Mouse (Mus musculus) forebrain, embryonic 16.5 days (tissue): ENCODE results near the gene Tmem259. TPM values are rescaled to one million over a fixed set of nuclear protein-coding genes. Genes with fewer than 3 reads are reported as not detected.

Experiments used
- ATAC-seq: fragments of 200-750 bp; cut with Nextera tagmentation; 2 replicates; pipeline ENCODE4 v1.8.0; 2017; ENCODE audit warnings: mild to moderate bottlenecking, moderate library complexity
- H3K27ac ChIP-seq: fragments of 300-500 bp; sonication (generic); 2 replicates; pipeline ENCODE4 v1.5.1; 2014; ENCODE audit warnings: low read length, control low read depth
- H3K27me3 ChIP-seq: fragments of 300-500 bp; sonication (generic); replicated peaks from 2 replicates; pipeline ENCODE4 v1.6.1; 2014; ENCODE audit warnings: low read length; ENCODE audit not compliant: control insufficient read depth, insufficient read depth
- H3K36me3 ChIP-seq: fragments of 300-500 bp; sonication (generic); 2 replicates; pipeline ENCODE4 v1.6.1; 2014; ENCODE audit not compliant: control insufficient read depth, insufficient read depth
- H3K4me1 ChIP-seq: fragments of 300-500 bp; sonication (generic); replicated peaks from 2 replicates; pipeline ENCODE4 v1.6.1; 2014; ENCODE audit warnings: low read length; ENCODE audit not compliant: control insufficient read depth, insufficient read depth
- H3K4me2 ChIP-seq: fragments of 300-500 bp; sonication (generic); 2 replicates; pipeline ENCODE4 v1.6.1; 2014; ENCODE audit warnings: mild to moderate bottlenecking, low read length, control low read depth
- H3K4me3 ChIP-seq: fragments of 300-500 bp; sonication (generic); replicated peaks from 2 replicates; pipeline ENCODE4 v1.5.1; 2014; ENCODE audit warnings: mild to moderate bottlenecking, low read length, control low read depth
- H3K9ac ChIP-seq: fragments of 300-500 bp; sonication (generic); replicated peaks from 2 replicates; pipeline ENCODE4 v1.6.1; 2014; ENCODE audit warnings: low read depth, low read length, control low read depth
- H3K9me3 ChIP-seq: fragments of 300-500 bp; sonication (generic); 2 replicates; pipeline ENCODE4 v1.6.1; 2016; ENCODE audit warnings: low read length; ENCODE audit not compliant: control insufficient read depth
- WGBS: fragments of 180-500 bp; shearing (Covaris S2); extraction: QIAGEN DNeasy Blood & Tissue Kit; methylation state at CpG from one replicate; pipeline ENCODE4 v1.1.7; 2014; 5-methylcytosine and 5-hydroxymethylcytosine counted together
- polyA plus RNA-seq: library from polyadenylated mRNA; unstranded; fragments of >200 nt; fragmentation: Nextera tagmentation; extraction: Ambion mirVana; gene quantifications from 2 replicates; pipeline ENCODE4 v1.2.1, GENCODE M21; 2015

Gene Tmem259
- polyA plus RNA-seq, 1 experiment from 2014 or later, result 12.8 TPM

DNA sequence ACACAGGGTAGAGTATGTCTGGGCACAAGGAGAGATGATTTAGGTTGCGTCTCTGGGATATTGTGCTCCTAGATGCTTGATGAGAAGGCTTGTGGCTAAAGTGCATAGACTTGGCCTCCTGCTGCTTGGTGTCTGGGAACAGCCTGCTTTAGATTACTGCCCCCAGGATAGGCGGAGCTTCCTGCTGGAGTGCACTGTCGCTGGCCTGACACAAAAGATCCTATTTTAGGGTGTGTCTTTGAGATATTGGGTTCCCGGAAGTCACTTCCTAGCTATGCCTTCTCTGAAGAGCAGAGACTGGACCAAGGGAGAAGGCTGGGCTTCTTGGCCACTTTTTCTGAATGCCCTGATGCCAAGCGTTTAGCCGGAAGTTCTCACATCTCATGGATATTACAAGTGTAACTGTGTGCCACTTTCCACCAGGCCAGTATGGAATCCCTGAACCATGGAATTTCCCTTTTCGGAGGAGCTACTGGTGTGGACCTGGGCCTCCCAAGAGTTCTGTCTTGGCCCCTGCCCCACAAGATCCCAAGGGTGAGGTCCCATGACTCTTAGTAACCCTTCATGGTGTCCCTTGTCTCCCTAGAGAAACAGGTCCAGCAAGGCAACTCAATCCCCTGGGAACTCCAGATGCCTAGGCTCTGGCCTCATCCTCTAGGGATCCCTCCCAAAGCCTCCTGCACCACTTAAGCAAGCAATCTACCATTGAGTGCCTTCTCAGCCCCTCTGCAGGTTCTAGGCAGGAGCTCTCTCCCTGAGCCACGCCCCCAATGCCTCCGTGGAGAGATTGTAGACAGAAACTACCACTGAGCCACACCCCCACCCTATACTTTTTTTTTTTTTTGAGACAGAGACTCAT, 19.5 kb upstream of the Tmem259 start:
- no peak overlapping the region for H3K9ac ChIP-seq
- no peaks in the 10 kb centered on the region for H3K4me1 ChIP-seq
- H3K36me3 ChIP-seq, result no peaks in the 10 kb centered on the region
- no peak overlapping the region for H3K4me2 ChIP-seq
- 62% methylated on average over 9 of the region's 9 CpGs for WGBS
- no peak overlapping the region for H3K27ac ChIP-seq
- H3K27me3 ChIP-seq, result peaks cover 11% of the 10 kb centered on the region; the same call in 1 of the 2 replicates
- H3K4me3 ChIP-seq, result no peak overlapping the region
- H3K9me3 ChIP-seq, result no peaks in the 10 kb centered on the region
- no peak for ATAC-seq

DNA sequence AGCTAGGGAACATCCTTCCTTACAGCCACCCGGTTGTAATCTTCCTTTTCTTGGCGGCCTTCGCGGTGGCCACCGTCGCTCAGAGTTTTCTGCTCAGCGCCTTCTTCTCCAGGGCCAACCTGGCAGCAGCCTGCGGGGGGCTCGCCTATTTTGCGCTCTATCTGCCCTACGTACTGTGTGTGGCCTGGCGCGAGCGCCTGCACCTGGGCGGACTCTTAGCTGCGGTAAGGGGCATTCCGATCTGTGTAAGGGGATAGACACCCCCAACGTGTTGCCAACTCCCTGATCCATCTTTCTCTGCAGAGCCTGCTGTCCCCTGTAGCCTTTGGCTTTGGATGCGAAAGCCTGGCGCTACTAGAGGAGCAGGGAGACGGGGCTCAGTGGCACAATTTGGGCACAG, 18.7 kb upstream of the Tmem259 start:
- H3K27ac ChIP-seq, result no peak overlapping the region
- peaks cover 5% of the 10 kb centered on the region for H3K4me1 ChIP-seq
- no peaks in the 10 kb centered on the region for H3K9me3 ChIP-seq
- peaks cover 11% of the 10 kb centered on the region; the same call in 1 of the 2 replicates for H3K27me3 ChIP-seq
- no peak overlapping the region for H3K4me2 ChIP-seq
- H3K36me3 ChIP-seq, result no peaks in the 10 kb centered on the region
- no peak overlapping the region for H3K9ac ChIP-seq
- no peak for ATAC-seq
- 21% methylated on average over 21 of the region's 21 CpGs for WGBS
- no peak overlapping the region for H3K4me3 ChIP-seq

DNA sequence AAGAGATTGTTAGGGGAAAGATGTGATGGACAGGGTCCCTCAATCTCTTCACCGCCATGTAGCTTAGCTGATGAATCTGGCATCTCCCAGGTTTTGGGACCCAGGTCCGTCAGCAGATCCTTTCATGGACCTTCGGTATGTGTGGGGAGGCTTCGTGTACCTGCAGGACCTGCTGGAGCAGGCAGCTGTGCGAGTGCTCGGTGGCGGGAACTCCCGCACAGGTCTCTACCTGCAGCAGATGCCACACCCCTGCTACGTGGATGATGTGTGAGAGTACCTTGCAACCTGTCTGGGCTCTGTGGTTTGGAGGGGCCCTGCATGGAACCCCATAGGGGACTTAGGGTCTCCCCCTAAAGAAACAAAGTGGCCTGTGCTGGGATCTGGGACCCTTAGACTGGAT, 17.8 kb upstream of the Tmem259 start:
- Histone ChIP-seq H3K4me1 (peaks cover 14% of the 10 kb centered on the region), H3K9me3 (no peaks in the 10 kb centered on the region), H3K4me2 (no peak overlapping the region), H3K9ac (no peak overlapping the region), H3K27me3 (peaks cover 11% of the 10 kb centered on the region; the same call in 1 of the 2 replicates), H3K4me3 (no peak overlapping the region), H3K36me3 (no peaks in the 10 kb centered on the region), H3K27ac (no peak overlapping the region)
- 83% methylated on average over 9 of the region's 9 CpGs for WGBS
- ATAC-seq, result no peak

DNA sequence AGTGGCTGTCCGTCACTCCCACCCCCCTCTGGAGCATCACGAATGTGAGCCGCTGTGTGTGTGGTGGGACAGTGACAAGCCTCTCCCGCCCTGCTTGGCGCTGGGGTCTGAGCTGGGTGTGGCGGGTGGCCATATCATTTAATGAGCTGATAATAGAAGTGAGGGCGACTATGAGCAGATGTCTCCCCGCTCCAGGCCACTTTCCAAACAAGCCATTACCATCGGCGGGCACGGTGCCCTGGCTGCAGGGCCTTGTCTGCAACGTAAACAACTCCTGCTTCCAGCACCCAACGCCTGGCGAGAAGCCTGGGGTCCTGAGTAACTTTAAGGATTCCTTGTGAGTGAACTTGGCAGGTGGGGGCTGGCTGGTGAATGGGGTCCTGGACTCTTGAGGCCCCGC, 13.7 kb upstream of the Tmem259 start:
- 2% methylated on average over 15 of the region's 15 CpGs for WGBS
- no peaks in the 10 kb centered on the region for H3K36me3 ChIP-seq
- H3K4me3 ChIP-seq, result peak overlapping the region; percentile 59
- peak overlapping the region; percentile 79 for H3K4me2 ChIP-seq
- H3K27ac ChIP-seq, result peak overlapping the region; percentile 35; the same call in 1 of the 2 replicates
- no peaks in the 10 kb centered on the region for H3K9me3 ChIP-seq
- H3K27me3 ChIP-seq, result peaks cover 3% of the 10 kb centered on the region; the same call in 1 of the 2 replicates
- ATAC-seq, result peak; percentile 16; the same call in 1 of the 2 replicates
- H3K9ac ChIP-seq, result peak overlapping the region; percentile 51
- H3K4me1 ChIP-seq, result peaks cover 20% of the 10 kb centered on the region

DNA sequence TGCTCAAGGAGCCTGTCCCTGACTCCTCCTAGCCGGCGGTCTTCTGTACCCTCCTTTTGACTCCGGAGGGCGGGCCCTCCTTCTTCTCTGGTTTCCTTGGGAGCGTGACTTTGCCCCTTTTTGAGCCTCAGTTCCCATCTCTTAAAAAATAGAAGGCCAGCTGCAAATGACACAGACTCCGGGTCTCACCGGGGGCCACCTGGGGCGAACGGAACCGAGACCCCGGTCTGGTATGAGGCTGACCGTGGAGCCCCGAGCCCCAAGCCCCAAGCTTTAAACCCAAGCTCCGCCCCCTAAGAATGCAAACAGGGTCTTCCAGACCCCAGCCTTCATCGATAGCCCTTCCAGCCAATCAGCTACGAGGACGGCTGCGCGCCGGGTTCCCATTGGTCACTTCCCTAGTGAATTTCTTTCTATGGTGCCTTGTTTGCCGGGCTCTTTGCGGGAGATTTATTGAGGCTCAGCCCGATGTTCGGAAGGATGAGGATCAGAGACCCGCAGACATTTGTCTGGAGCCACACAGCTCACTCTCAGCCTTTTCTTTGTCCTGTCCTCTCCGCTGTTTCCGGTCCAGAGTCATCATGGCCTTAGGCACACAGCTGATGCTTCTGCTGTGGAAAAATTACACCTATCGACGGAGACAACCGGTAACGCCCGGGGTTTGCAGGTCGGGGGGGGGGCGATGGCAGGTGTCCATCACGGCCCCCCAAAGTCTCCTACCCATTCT, 13.1 kb upstream of the Tmem259 start:
- peak overlapping the region; percentile 59 for H3K4me3 ChIP-seq
- ATAC-seq, result peak; percentile 85
- no peaks in the 10 kb centered on the region for H3K36me3 ChIP-seq
- H3K4me1 ChIP-seq, result peaks cover 20% of the 10 kb centered on the region
- peak overlapping the region; percentile 49 for H3K27ac ChIP-seq
- peak overlapping the region; percentile 51 for H3K9ac ChIP-seq
- H3K9me3 ChIP-seq, result no peaks in the 10 kb centered on the region
- WGBS, result under 1% methylated on average over 35 of the region's 35 CpGs
- H3K4me2 ChIP-seq, result peak overlapping the region; percentile 79
- 0 out of 2 replicates have a peak, but pooled peaks cover 2% of the 10 kb centered on the region for H3K27me3 ChIP-seq

DNA sequence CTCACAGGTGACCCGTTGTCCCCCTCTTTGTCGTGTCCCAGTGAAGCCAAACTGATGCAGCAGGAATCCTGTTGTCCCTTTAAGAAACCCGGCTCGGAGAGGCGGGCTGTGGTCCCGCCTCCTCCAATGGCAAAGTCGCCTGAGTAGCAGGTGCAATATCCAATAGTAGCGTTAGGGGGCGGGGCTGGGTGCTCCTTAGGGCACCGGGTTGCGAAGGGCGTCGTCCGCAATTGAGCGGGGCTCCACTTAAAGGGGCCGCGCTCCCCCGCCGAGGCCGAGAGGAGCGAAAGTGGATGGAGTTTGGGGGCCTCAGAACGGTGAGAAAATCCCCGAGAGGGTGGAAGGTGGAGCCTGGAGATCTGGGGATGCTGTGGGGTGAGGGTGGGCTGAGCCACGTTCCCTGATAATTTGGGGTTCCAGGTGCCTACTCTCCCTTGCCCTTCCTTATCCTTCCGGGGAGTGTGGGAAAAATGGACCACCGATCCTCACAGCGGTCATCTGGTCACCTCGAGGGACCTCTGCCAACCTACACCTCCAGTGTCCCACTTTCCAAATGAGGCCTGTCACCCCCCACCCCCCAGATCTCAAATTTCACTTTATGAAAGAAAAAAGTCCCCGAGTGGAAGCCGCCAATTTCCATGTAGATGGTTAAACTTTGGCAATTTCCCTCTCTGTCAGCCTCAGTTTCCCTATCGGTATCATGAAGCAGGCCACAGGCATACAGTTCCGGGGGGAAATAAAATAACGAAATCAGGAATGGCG, 12.3 kb upstream of the Tmem259 start, which contains the start of gene Abca7:
Gene Abca7 (plus strand): TSS at position 223 of the 762 bp plus-strand sequence.
- Histone ChIP-seq H3K27ac (peak within 1 kb of the TSS; percentile 49), H3K36me3 (no peaks in the 10 kb centered on the region), H3K4me2 (peak within 1 kb of the TSS; percentile 79), H3K27me3 (0 out of 2 replicates have a peak, but pooled peaks cover 2% of the 10 kb centered on the region), H3K4me3 (peak within 1 kb of the TSS; percentile 59), H3K4me1 (peaks cover 20% of the 10 kb centered on the region), H3K9me3 (no peaks in the 10 kb centered on the region; the same call in 1 of the 2 replicates), H3K9ac (peak within 1 kb of the TSS; percentile 60)
- peak; percentile 89 for ATAC-seq
- WGBS, result 0% methylated on average over 34 of the region's 34 CpGs

DNA sequence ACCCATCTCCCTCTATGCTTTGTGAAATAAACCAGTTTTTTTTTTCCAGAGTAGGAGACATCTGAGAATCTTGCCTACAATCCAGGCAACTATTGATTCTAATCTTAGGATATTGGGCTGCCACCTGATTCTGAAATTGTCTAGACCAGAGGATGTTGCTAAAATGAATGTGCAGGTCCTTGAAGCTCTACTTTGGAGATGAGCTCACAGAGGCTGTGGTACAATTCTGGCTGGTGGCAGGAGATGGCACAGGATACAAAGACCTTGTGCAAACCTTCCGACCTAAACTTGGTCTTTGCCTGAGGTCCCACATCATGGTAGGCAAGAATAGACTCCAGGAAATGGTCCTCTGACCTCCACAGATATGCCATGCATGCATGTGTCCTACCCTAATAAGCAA, 11.5 kb upstream of the Tmem259 start:
- peaks cover 6% of the 10 kb centered on the region; the same call in 1 of the 2 replicates for H3K27me3 ChIP-seq
- no peak overlapping the region for H3K4me3 ChIP-seq
- no peak overlapping the region for H3K4me2 ChIP-seq
- 96% methylated on average over 1 of the region's 1 CpGs for WGBS
- no peak overlapping the region for H3K9ac ChIP-seq
- H3K27ac ChIP-seq, result no peak overlapping the region
- peaks cover 20% of the 10 kb centered on the region for H3K4me1 ChIP-seq
- H3K9me3 ChIP-seq, result peaks cover 5% of the 10 kb centered on the region; the same call in 1 of the 2 replicates
- no peaks in the 10 kb centered on the region for H3K36me3 ChIP-seq
- no peak for ATAC-seq

DNA sequence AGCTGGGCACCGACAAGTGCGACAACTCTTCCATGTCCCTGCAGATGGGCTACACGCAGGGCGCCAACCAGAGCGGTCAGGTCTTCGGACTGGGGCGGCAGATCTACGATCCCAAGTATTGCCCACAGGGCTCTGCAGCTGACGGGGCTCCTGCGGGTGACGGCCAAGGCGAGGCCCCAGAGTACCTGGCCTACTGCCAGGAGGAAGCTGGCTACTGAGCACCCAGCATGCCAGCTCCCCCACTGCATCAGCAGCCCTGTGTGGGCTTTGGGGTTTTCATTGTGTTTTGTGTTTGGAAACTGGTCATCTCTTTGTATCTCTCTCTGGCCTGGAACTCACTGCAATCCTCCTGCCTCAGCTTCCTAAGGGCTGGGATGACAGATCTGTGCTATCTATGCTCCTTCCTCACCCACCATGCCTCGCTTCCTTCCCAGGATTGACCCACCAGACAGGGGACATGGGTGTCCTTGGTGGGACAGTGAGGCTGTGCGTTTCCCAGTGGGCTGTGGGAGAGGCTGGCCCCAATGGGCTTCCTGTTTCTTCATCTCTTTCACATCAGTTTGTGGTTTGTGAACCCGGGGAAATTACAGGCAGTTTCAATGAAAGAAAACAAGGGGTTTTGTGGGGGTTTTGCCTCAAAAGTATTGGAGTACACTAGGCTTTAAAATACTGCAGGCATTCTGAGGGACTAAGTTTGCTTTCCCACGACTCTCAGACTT, 10.4 kb upstream of the Tmem259 start:
- Histone ChIP-seq H3K27me3 (peaks cover 11% of the 10 kb centered on the region), H3K36me3 (no peaks in the 10 kb centered on the region), H3K4me1 (peaks cover 20% of the 10 kb centered on the region), H3K4me3 (no peak overlapping the region), H3K9me3 (peaks cover 5% of the 10 kb centered on the region; the same call in 1 of the 2 replicates), H3K9ac (no peak overlapping the region), H3K27ac (no peak overlapping the region), H3K4me2 (no peak overlapping the region)
- ATAC-seq, result no peak
- 73% methylated on average over 16 of the region's 16 CpGs for WGBS
